Mouse (Mus musculus) midbrain, postnatal 0 days (tissue): ENCODE data around the gene Kirrel3. TPM values are rescaled to one million over a fixed set of nuclear protein-coding genes. Genes with fewer than 3 reads are reported as not detected.
A peak's percentile ranks its signal among the peaks of the same experiment; 100 is the strongest.

Experiments used
- ATAC-seq: fragments of 200-750 bp; cut with Nextera tagmentation; 2 replicates; pipeline ENCODE4 v1.8.0; 2017; ENCODE audit warnings: moderate number of reproducible peaks, mild to moderate bottlenecking, moderate TSS enrichment, moderate library complexity; ENCODE audit not compliant: low FRiP score
- DNase-seq: peaks from one replicate; pipeline ENCODE4 v3.0.0-alpha.2; 2015; ENCODE audit warnings: low spot score
- H3K27ac ChIP-seq: fragments of 300-500 bp; sonication (generic); 2 replicates; pipeline ENCODE4 v1.5.1; 2014; ENCODE audit warnings: low read depth, mild to moderate bottlenecking, low read length, mixed read lengths
- H3K27me3 ChIP-seq: fragments of 300-500 bp; sonication (generic); 2 replicates; pipeline ENCODE4 v1.6.1; 2014; ENCODE audit warnings: low read length, control low read depth, mixed read lengths; ENCODE audit not compliant: insufficient read depth
- H3K36me3 ChIP-seq: fragments of 300-500 bp; sonication (generic); 2 replicates; pipeline ENCODE4 v1.6.1; 2014; ENCODE audit warnings: low read length, control low read depth, mixed read lengths; ENCODE audit not compliant: insufficient read depth
- H3K4me1 ChIP-seq: fragments of 300-500 bp; sonication (generic); 2 replicates; pipeline ENCODE4 v1.6.1; 2014; ENCODE audit warnings: mild to moderate bottlenecking, control low read depth, antibody characterized with exemption, low read length, mixed read lengths; ENCODE audit not compliant: insufficient read depth
- H3K4me2 ChIP-seq: fragments of 300-500 bp; sonication (generic); 2 replicates; pipeline ENCODE4 v1.6.1; 2014; ENCODE audit warnings: low read depth, mild to moderate bottlenecking, low read length, mixed read lengths; ENCODE audit not compliant: poor library complexity, severe bottlenecking
- H3K4me3 ChIP-seq: fragments of 300-500 bp; sonication (generic); 2 replicates; pipeline ENCODE4 v1.5.1; 2014; ENCODE audit warnings: low read depth, mild to moderate bottlenecking, low read length, moderate library complexity
- H3K9ac ChIP-seq: fragments of 300-500 bp; sonication (generic); replicated peaks from 2 replicates; pipeline ENCODE4 v1.6.1; 2014; ENCODE audit warnings: mild to moderate bottlenecking, low read length, moderate library complexity, mixed read lengths; ENCODE audit not compliant: poor library complexity, severe bottlenecking
- H3K9me3 ChIP-seq: fragments of 300-500 bp; sonication (generic); 2 replicates; pipeline ENCODE4 v1.6.1; 2016; ENCODE audit warnings: low read length, control low read depth
- CTCF ChIP-seq: IDR thresholded peaks from 2 replicates; pipeline ENCODE4 v1.5.1; 2016; ENCODE audit warnings: antibody characterized with exemption, mild to moderate bottlenecking
- WGBS: fragments of 180-500 bp; shearing (Covaris S2); extraction: QIAGEN DNeasy Blood & Tissue Kit; methylation state at CpG from one replicate; pipeline ENCODE4 v1.1.7; 2014; 5-methylcytosine and 5-hydroxymethylcytosine counted together
- polyA plus RNA-seq: library from polyadenylated mRNA; unstranded; fragments of >200 nt; fragmentation: Nextera tagmentation; extraction: Ambion mirVana; gene quantifications from 2 replicates; pipeline ENCODE4 v1.2.1, GENCODE M21; 2015
- total RNA-seq: library from RNA; depleted of rRNA; stranded (reverse); fragments of >200 nt; gene quantifications from 2 replicates; pipeline ENCODE4 v1.2.3, GENCODE M21; 2014

Gene Kirrel3
- total and polyA plus RNA-seq, 2 experiments from 2014 or later = 47.2 to 56.3 TPM

DNA sequence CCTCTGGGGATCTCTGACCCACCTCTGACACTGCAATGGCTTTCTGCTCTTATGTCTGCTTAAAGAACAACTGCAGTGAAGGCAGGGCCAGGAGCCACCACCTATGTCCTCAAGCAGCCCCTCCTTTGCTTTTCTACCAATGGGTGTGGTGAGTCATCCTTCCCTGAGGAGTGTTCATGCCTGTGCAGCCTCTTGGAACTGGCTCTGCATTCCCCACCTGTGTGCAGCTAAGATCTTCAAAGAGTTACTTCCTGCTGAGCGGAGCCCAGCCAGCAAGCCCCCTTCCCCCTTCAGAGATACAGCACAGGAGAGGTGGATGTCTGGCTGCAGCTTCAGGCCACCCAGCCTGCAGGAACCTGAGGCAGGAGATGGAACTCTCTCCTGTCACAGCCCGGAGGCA, 265.2 kb downstream of the Kirrel3 start:
- no peak for ATAC-seq

GRCm38 (mm10) chr9:34752076-34752800, 266.5 kb downstream of the Kirrel3 start:
- H3K36me3 ChIP-seq = no peaks in the 10 kb centered on the region
- DNase-seq (peak; percentile 63), ATAC-seq (no peak)
- H3K9me3 ChIP-seq = no peaks in the 10 kb centered on the region
- peaks cover 6% of the 10 kb centered on the region; the same call in 1 of the 2 replicates for H3K4me1 ChIP-seq
- no peak overlapping the region for H3K4me3 ChIP-seq
- H3K27me3 ChIP-seq = no peaks in the 10 kb centered on the region
- TF ChIP-seq CTCF = no peak
- WGBS = 87% methylated on average over 5 of the region's 5 CpGs
- H3K27ac ChIP-seq = no peak overlapping the region
- no peak overlapping the region for H3K4me2 ChIP-seq
- H3K9ac ChIP-seq = no peak overlapping the region

More for the DNA sequence above, 265.2 kb downstream of the Kirrel3 start:
- Histone ChIP-seq H3K27me3 (no peaks in the 10 kb centered on the region), H3K4me2 (no peak overlapping the region), H3K9ac (no peak overlapping the region), H3K4me1 (peaks cover 6% of the 10 kb centered on the region; the same call in 1 of the 2 replicates), H3K36me3 (no peaks in the 10 kb centered on the region), H3K9me3 (no peaks in the 10 kb centered on the region), H3K4me3 (no peak overlapping the region), H3K27ac (no peak overlapping the region)
- no peak for DNase-seq
- TF ChIP-seq CTCF = no peak
- 53% methylated on average over 2 of the region's 2 CpGs for WGBS

- no peak overlapping the region for H3K4me3 ChIP-seq
- H3K4me1 ChIP-seq = peaks cover 4% of the 10 kb centered on the region; the same call in 1 of the 2 replicates
- no peak overlapping the region for H3K4me2 ChIP-seq
- TF ChIP-seq CTCF = peak; percentile 87
- no peak overlapping the region for H3K9ac ChIP-seq
- no peak overlapping the region for H3K27ac ChIP-seq
- ATAC-seq (no peak), DNase-seq (peak; percentile 78)
- no peaks in the 10 kb centered on the region for H3K36me3 ChIP-seq
- 33% methylated on average over 4 of the region's 4 CpGs for WGBS
- H3K9me3 ChIP-seq = no peaks in the 10 kb centered on the region
- H3K27me3 ChIP-seq = no peaks in the 10 kb centered on the region
Measured at GRCm38 (mm10) chr9:34752801-34753170, 267.1 kb downstream of the Kirrel3 start.

- Histone ChIP-seq H3K4me3 (no peak overlapping the region), H3K9me3 (no peaks in the 10 kb centered on the region), H3K27ac (0 out of 2 replicates have a peak overlapping the region, but pooled peaks have one; percentile 1), H3K4me1 (peaks cover 3% of the 10 kb centered on the region; the same call in 1 of the 2 replicates), H3K27me3 (no peaks in the 10 kb centered on the region), H3K36me3 (no peaks in the 10 kb centered on the region), H3K9ac (no peak overlapping the region), H3K4me2 (no peak overlapping the region)
- DNase-seq (no peak), ATAC-seq (no peak)
- TF ChIP-seq CTCF = no peak
- WGBS = 66% methylated on average over 5 of the region's 5 CpGs
Measured at GRCm38 (mm10) chr9:34753891-34754290, 268.2 kb downstream of the Kirrel3 start.

DNA sequence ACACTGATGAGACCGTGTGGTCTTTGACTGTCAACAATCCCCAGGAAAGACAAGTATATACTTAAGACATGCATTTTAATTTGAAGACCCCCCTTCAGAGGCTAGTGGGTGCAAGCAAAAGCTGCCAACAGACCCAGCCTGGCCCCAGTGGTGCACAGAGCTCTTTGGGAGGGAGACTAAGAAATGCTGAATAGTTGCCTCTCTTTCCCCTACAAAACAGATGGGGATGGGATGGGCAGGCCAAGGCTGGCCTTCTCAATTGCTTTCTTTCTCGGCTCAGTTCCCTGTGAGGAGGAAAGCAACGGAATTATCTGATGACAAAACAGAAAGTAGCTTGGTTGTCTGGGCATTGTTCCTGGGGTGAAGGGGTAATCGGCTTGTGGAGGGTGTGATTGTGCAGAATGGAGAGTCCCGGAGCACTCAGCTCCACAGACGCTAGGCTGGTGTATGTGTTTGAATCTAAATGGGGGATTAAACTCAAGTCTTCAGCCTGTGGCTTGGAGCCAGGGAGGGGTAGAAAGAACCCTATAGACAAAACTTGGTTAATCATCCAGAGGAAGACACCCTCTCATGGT, 268.9 kb downstream of the Kirrel3 start:
- Histone ChIP-seq H3K27ac (peak overlapping the region; percentile 1; the same call in 1 of the 2 replicates), H3K4me3 (no peak overlapping the region), H3K9ac (no peak overlapping the region), H3K9me3 (no peaks in the 10 kb centered on the region), H3K36me3 (no peaks in the 10 kb centered on the region), H3K27me3 (no peaks in the 10 kb centered on the region), H3K4me2 (no peak overlapping the region), H3K4me1 (peaks cover 3% of the 10 kb centered on the region; the same call in 1 of the 2 replicates)
- no peak for DNase-seq
- no peak for ATAC-seq
- TF ChIP-seq CTCF = no peak
- 29% methylated on average over 6 of the region's 6 CpGs for WGBS

GRCm38 (mm10) chr9:34756055-34756454, 270.4 kb downstream of the Kirrel3 start:
- Histone ChIP-seq H3K36me3 (no peaks in the 10 kb centered on the region), H3K27me3 (no peaks in the 10 kb centered on the region), H3K27ac (no peak overlapping the region), H3K4me1 (peaks cover 1% of the 10 kb centered on the region; the same call in 1 of the 2 replicates), H3K9me3 (no peaks in the 10 kb centered on the region), H3K4me2 (no peak overlapping the region), H3K4me3 (no peak overlapping the region), H3K9ac (no peak overlapping the region)
- DNase-seq (no peak), ATAC-seq (no peak)
- TF ChIP-seq CTCF = no peak
- WGBS = 82% methylated on average over 7 of the region's 7 CpGs
